Mouse (Mus musculus) lung, postnatal 4 days (tissue): ENCODE results near the gene Eya4.

Experiments used
- DNase-seq, 2 experiments: peaks; one replicate each; pipeline ENCODE4 v3.0.0; 2021

The Eya4 gene

GRCm38 (mm10) chr10:23060041-23060693 lies 290.4 kb downstream of the Eya4 start:
- DNase-seq = no peak

- DNase-seq = no peak
Measured at GRCm38 (mm10) chr10:23053379-23053915, 297.1 kb downstream of the Eya4 start.
